Mouse (Mus musculus) kidney, embryonic 14.5 days (tissue): ENCODE measurements around the gene Stkld1. TPM values are rescaled to one million over a fixed set of nuclear protein-coding genes. Genes with fewer than 3 reads are reported as not detected.
"Not testable (repeated sequence)": the region's sequence is repeated elsewhere in the genome, so short reads cannot be mapped to it uniquely, and the experiment has no call there.

Experiments used
- ATAC-seq: fragments of 200-750 bp; cut with Nextera tagmentation; 2 replicates; pipeline ENCODE4 v1.8.0; 2017; ENCODE audit warnings: moderate number of reproducible peaks, mild to moderate bottlenecking, moderate TSS enrichment, moderate library complexity; ENCODE audit not compliant: low FRiP score, low TSS enrichment
- H3K27ac ChIP-seq: fragments of 300-500 bp; sonication (generic); 2 replicates; pipeline ENCODE4 v1.5.1; 2014; ENCODE audit warnings: low read depth, mild to moderate bottlenecking, low read length, moderate library complexity, mixed read lengths
- H3K27me3 ChIP-seq: fragments of 300-500 bp; sonication (generic); 2 replicates; pipeline ENCODE4 v1.6.1; 2014; ENCODE audit warnings: mild to moderate bottlenecking, low read length; ENCODE audit not compliant: control insufficient read depth, insufficient read depth
- H3K36me3 ChIP-seq: fragments of 300-500 bp; sonication (generic); 2 replicates; pipeline ENCODE4 v1.6.1; 2014; ENCODE audit warnings: low read length, mixed read lengths; ENCODE audit not compliant: control insufficient read depth, insufficient read depth
- H3K4me1 ChIP-seq: fragments of 300-500 bp; sonication (generic); 2 replicates; pipeline ENCODE4 v1.6.1; 2014; ENCODE audit warnings: low read length, mixed read lengths; ENCODE audit not compliant: control insufficient read depth, insufficient read depth
- H3K4me2 ChIP-seq: fragments of 300-500 bp; sonication (generic); replicated peaks from 2 replicates; pipeline ENCODE4 v1.6.1; 2014; ENCODE audit warnings: low read depth, mild to moderate bottlenecking, low read length
- H3K4me3 ChIP-seq: fragments of 300-500 bp; sonication (generic); 2 replicates; pipeline ENCODE4 v1.5.1; 2014; ENCODE audit warnings: mild to moderate bottlenecking, low read length
- H3K9ac ChIP-seq: fragments of 300-500 bp; sonication (generic); 2 replicates; pipeline ENCODE4 v1.6.1; 2014; ENCODE audit warnings: low read depth, mild to moderate bottlenecking, low read length, moderate library complexity
- H3K9me3 ChIP-seq: fragments of 300-500 bp; sonication (generic); 2 replicates; pipeline ENCODE4 v1.6.1; 2016; ENCODE audit warnings: low read length; ENCODE audit not compliant: control insufficient read depth
- WGBS: fragments of 180-500 bp; shearing (Covaris S2); extraction: QIAGEN DNeasy Blood & Tissue Kit; methylation state at CpG from one replicate; pipeline ENCODE4 v1.1.7; 2014; 5-methylcytosine and 5-hydroxymethylcytosine counted together
- polyA plus RNA-seq: library from polyadenylated mRNA; unstranded; fragments of >200 nt; fragmentation: Nextera tagmentation; extraction: Ambion mirVana; gene quantifications from 2 replicates; pipeline ENCODE4 v1.2.1, GENCODE M21; 2014

Gene Stkld1
- polyA plus RNA-seq: 0.09 TPM in 1 of 2 replicates, not detected in the other

GRCm38 (mm10) chr2:26933304-26934055, at the start of gene Stkld1, which contains the start of gene Surf4:
Stkld1 (plus strand) TSS chr2:26934047.
Surf4 (minus strand) TSS chr2:26933928.
- H3K4me1 ChIP-seq: peaks cover 17% of the 10 kb centered on the region; the same call in 1 of the 2 replicates
- H3K4me3 ChIP-seq: peak within 1 kb of the TSS; percentile 99
- H3K9me3 ChIP-seq: no peaks in the 10 kb centered on the region
- WGBS: under 1% methylated on average over 60 of the region's 70 CpGs
- no peaks in the 10 kb centered on the region for H3K27me3 ChIP-seq
- peak; percentile 96 for ATAC-seq
- H3K9ac ChIP-seq: peak within 1 kb of the TSS; percentile 99
- H3K36me3 ChIP-seq: peaks cover 23% of the 10 kb centered on the region
- H3K27ac ChIP-seq: peak within 1 kb of the TSS; percentile 93
- peak within 1 kb of the TSS; percentile 70 for H3K4me2 ChIP-seq

DNA sequence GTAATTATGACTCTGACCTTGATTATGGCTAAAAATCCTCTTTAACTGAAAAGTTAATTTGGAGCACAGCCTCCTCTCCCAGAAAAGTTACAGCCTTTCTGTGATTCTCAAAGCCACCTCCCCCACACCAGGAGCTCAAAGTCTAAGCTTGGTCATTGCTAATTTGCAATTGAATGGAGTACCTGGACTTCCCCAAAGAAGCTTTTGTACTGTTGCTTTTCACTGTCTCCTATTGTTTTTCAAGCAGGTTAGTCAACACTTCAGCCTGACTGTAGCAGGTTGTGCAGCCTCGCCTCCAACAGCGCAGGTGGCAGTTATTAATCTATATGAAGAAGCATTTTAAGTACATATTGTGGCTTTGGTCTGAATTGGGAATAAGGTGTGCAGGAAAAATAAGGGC, 48.3 kb upstream of the Stkld1 start:
- 89% methylated on average over 2 of the region's 2 CpGs for WGBS
- not testable (repeated sequence) for H3K27me3 ChIP-seq, H3K27ac ChIP-seq, ATAC-seq, H3K9me3 ChIP-seq, H3K4me3 ChIP-seq, H3K4me2 ChIP-seq, H3K4me1 ChIP-seq, H3K9ac ChIP-seq
- H3K36me3 ChIP-seq: peaks cover 16% of the 10 kb centered on the region

DNA sequence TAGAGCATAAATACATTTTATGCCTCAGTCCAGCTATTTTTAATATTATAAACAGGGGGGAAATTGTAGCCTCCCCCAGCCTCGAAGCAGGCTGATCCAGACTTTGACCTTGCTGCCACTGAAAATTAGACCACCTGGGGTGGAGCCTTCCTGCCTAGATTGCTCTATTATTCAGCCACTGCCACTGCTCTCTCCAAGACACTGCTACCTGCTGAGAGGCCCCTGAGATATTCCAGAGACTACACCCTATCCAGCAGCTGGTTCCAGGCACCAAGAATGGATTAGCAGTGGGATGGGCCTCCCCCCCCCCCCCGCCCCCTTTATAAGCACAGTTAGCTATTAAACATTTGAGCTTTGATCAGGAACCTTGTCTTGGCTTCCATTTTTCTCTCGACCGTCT, 47.7 kb upstream of the Stkld1 start:
- not testable (repeated sequence) for ATAC-seq, H3K27ac ChIP-seq, H3K9ac ChIP-seq, H3K27me3 ChIP-seq, H3K4me1 ChIP-seq, H3K9me3 ChIP-seq, H3K4me2 ChIP-seq, H3K4me3 ChIP-seq
- 71% methylated on average over 4 of the region's 4 CpGs for WGBS
- peaks cover 22% of the 10 kb centered on the region for H3K36me3 ChIP-seq

- whole genome bisulfite sequencing: 90% methylated on average over 4 of the region's 4 CpGs
- H3K9me3 ChIP-seq: no peaks in the 10 kb centered on the region
Measured at GRCm38 (mm10) chr2:26895898-26896297, 37.9 kb upstream of the Stkld1 start.

GRCm38 (mm10) chr2:26900731-26901130, 33.1 kb upstream of the Stkld1 start:
- Histone ChIP-seq H3K9me3 (no peaks in the 10 kb centered on the region), H3K4me3 (no peak overlapping the region), H3K27me3 (no peaks in the 10 kb centered on the region), H3K4me1 (peaks cover 16% of the 10 kb centered on the region; the same call in 1 of the 2 replicates), H3K27ac (no peak overlapping the region), H3K9ac (no peak overlapping the region), H3K4me2 (no peak overlapping the region), H3K36me3 (peaks cover 54% of the 10 kb centered on the region)
- ATAC-seq: no peak
- 79% methylated on average over 1 of the region's 1 CpGs for WGBS

More at GRCm38 (mm10) chr2:26895898-26896297, 37.9 kb upstream of the Stkld1 start:
- Histone ChIP-seq H3K4me3 (no peak overlapping the region), H3K27me3 (no peaks in the 10 kb centered on the region), H3K4me1 (no peaks in the 10 kb centered on the region), H3K27ac (no peak overlapping the region), H3K9ac (no peak overlapping the region), H3K36me3 (peaks cover 83% of the 10 kb centered on the region), H3K4me2 (no peak overlapping the region)
- no peak for ATAC-seq

- Histone ChIP-seq H3K27ac (peak overlapping the region; percentile 78; the same call in 1 of the 2 replicates), H3K4me1 (peaks cover 16% of the 10 kb centered on the region; the same call in 1 of the 2 replicates), H3K27me3 (no peaks in the 10 kb centered on the region), H3K9me3 (no peaks in the 10 kb centered on the region), H3K9ac (peak overlapping the region; percentile 80), H3K4me2 (peak overlapping the region; percentile 71), H3K4me3 (peak overlapping the region; percentile 81), H3K36me3 (peaks cover 57% of the 10 kb centered on the region)
- ATAC-seq: no peak
- 3% methylated on average over 7 of the region's 7 CpGs for WGBS
Measured at GRCm38 (mm10) chr2:26901834-26902400, 31.9 kb upstream of the Stkld1 start.

DNA sequence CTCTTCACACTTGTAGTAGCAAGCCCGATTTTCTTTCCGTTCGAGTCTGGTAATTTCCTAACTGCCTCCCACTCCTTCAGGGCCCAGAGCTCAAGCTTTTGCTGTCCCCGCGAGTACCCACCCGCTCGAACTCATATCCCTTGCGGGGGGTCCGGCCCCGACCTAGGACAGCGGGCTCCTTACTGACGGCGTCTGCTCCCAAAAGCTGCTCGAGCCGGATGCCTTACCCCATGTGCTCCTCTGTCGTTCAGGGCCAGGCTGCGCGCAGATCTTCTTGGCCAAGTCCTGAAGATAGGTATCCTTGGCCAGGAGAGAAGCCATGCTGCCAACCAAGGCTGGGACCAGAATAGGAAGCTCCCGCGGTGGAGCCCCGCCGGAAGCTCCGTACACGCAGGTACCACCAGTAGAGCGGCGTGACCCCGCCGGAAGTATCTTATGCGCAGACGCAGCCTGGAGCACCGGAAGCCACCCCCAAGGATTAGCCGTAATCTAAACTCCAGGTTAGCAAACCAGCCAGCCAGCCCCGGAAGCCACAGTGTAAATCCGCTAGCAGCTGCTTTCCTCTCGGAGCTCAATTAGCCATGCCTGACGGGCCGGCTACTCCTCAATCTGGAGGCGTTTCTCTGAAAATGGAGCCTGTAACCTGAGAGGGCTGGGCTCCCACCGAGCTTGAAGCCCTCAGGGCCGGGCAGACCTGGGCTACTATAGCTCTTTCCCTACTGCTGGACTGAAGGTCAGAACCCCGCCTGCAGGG, 31.2 kb upstream of the Stkld1 start, which contains the start of gene Surf6:
Gene Surf6 (minus strand): TSS at position 413 of the 754 bp plus-strand sequence.
- Histone ChIP-seq H3K9ac (peak within 1 kb of the TSS; percentile 80), H3K4me1 (peaks cover 16% of the 10 kb centered on the region; the same call in 1 of the 2 replicates), H3K4me3 (peak within 1 kb of the TSS; percentile 81), H3K9me3 (no peaks in the 10 kb centered on the region), H3K36me3 (peaks cover 57% of the 10 kb centered on the region), H3K4me2 (peak within 1 kb of the TSS; percentile 71), H3K27ac (peak within 1 kb of the TSS; percentile 78), H3K27me3 (no peaks in the 10 kb centered on the region)
- under 1% methylated on average over 41 of the region's 41 CpGs for WGBS
- peak; percentile 95 for ATAC-seq

- H3K36me3 ChIP-seq: peaks cover 56% of the 10 kb centered on the region
- peak overlapping the region; percentile 81 for H3K4me3 ChIP-seq
- peak overlapping the region; percentile 62 for H3K9ac ChIP-seq
- no peaks in the 10 kb centered on the region for H3K9me3 ChIP-seq
- WGBS: 13% methylated on average over 7 of the region's 7 CpGs
- H3K4me1 ChIP-seq: peaks cover 16% of the 10 kb centered on the region; the same call in 1 of the 2 replicates
- H3K27ac ChIP-seq: peak overlapping the region; percentile 76; the same call in 1 of the 2 replicates
- peak overlapping the region; percentile 71 for H3K4me2 ChIP-seq
- no peak for ATAC-seq
- no peaks in the 10 kb centered on the region for H3K27me3 ChIP-seq
Measured at GRCm38 (mm10) chr2:26903311-26903710, 30.5 kb upstream of the Stkld1 start.
